Mouse (Mus musculus) forebrain, postnatal 0 days (tissue): Measurements from ENCODE around the gene 1700020D05Rik. TPM values are rescaled to one million over a fixed set of nuclear protein-coding genes. Genes with fewer than 3 reads are reported as not detected.
"Not testable (repeated sequence)": the region's sequence is repeated elsewhere in the genome, so short reads cannot be mapped to it uniquely, and the experiment has no call there.

Experiments used
- ATAC-seq: fragments of 200-750 bp; cut with Nextera tagmentation; 2 replicates; pipeline ENCODE4 v1.8.0; 2017; ENCODE audit warnings: mild to moderate bottlenecking, moderate library complexity
- DNase-seq: peaks from one replicate; pipeline ENCODE4 v3.0.0-alpha.2; 2015
- H3K27ac ChIP-seq: fragments of 300-500 bp; sonication (generic); 2 replicates; pipeline ENCODE4 v1.5.1; 2014; ENCODE audit warnings: low read depth, mild to moderate bottlenecking, antibody characterized with exemption, low read length, moderate library complexity, mixed read lengths
- H3K27me3 ChIP-seq: fragments of 300-500 bp; sonication (generic); 2 replicates; pipeline ENCODE4 v1.6.1; 2014; ENCODE audit warnings: mild to moderate bottlenecking, low read length, mixed read lengths; ENCODE audit not compliant: insufficient read depth
- H3K36me3 ChIP-seq: fragments of 300-500 bp; sonication (generic); 2 replicates; pipeline ENCODE4 v1.6.1; 2014; ENCODE audit warnings: mild to moderate bottlenecking, moderate library complexity; ENCODE audit not compliant: insufficient read depth
- H3K4me1 ChIP-seq: fragments of 300-500 bp; sonication (generic); 2 replicates; pipeline ENCODE4 v1.6.1; 2014; ENCODE audit warnings: antibody characterized with exemption; ENCODE audit not compliant: insufficient read depth
- H3K4me2 ChIP-seq: fragments of 300-500 bp; sonication (generic); 2 replicates; pipeline ENCODE4 v1.6.1; 2014; ENCODE audit warnings: low read depth, mild to moderate bottlenecking, moderate library complexity
- H3K4me3 ChIP-seq: fragments of 300-500 bp; sonication (generic); 2 replicates; pipeline ENCODE4 v1.5.1; 2014; ENCODE audit warnings: low read depth, low read length, mixed read lengths
- H3K9ac ChIP-seq: fragments of 300-500 bp; sonication (generic); 2 replicates; pipeline ENCODE4 v1.6.1; 2014; ENCODE audit warnings: mild to moderate bottlenecking
- H3K9me3 ChIP-seq: fragments of 300-500 bp; sonication (generic); 2 replicates; pipeline ENCODE4 v1.6.1; 2016; ENCODE audit warnings: low read length
- CTCF ChIP-seq: sonication (generic); IDR thresholded peaks from 2 replicates; pipeline ENCODE4 v1.5.1; 2016; ENCODE audit warnings: antibody characterized with exemption, control low read depth, low read depth
- WGBS: fragments of 180-500 bp; shearing (Covaris S2); extraction: QIAGEN DNeasy Blood & Tissue Kit; methylation state at CpG from one replicate; pipeline ENCODE4 v1.1.7; 2014; 5-methylcytosine and 5-hydroxymethylcytosine counted together
- polyA plus RNA-seq: library from polyadenylated mRNA; unstranded; fragments of >200 nt; fragmentation: Nextera tagmentation; extraction: Ambion mirVana; gene quantifications from 2 replicates; pipeline ENCODE4 v1.2.1, GENCODE M21; 2015
- total RNA-seq: library from RNA; depleted of rRNA; stranded (reverse); fragments of >200 nt; gene quantifications from 2 replicates; pipeline ENCODE4 v1.2.3, GENCODE M21; 2014

Gene 1700020D05Rik
- total and polyA plus RNA-seq, 2 experiments from 2014 or later, result 5.0 TPM; not detected in 1

DNA sequence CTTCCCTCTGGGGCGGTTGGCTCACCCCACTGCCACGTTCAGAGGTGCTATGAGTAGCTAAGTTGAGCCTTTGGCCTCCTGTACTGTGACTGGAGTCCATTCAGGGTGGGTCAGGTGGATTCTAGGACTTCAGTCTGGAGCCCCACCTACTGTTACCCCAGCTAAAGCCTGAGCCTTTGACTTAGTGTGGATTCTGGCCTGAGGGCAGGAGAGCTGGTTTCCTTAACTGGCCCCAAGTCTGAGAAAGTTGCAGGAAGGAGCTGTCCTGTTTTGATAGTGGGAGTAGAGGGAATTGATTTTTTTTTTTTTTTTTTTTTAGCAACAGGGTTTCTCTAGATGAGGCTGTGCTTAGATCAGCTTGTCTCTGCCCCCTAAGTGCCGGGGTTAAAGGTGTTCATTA lies 9.3 kb downstream of the 1700020D05Rik start:
- H3K4me1 ChIP-seq, result 0 out of 2 replicates have a peak, but pooled peaks cover 5% of the 10 kb centered on the region
- no peak overlapping the region for H3K27ac ChIP-seq
- peaks cover 63% of the 10 kb centered on the region for H3K36me3 ChIP-seq
- no peak overlapping the region for H3K4me2 ChIP-seq
- no peak for TF ChIP-seq CTCF
- 85% methylated on average over 3 of the region's 3 CpGs for WGBS
- DNase-seq, result no peak
- no peaks in the 10 kb centered on the region for H3K9me3 ChIP-seq
- no peak overlapping the region for H3K4me3 ChIP-seq
- no peaks in the 10 kb centered on the region for H3K27me3 ChIP-seq
- no peak for ATAC-seq
- H3K9ac ChIP-seq, result no peak overlapping the region

DNA sequence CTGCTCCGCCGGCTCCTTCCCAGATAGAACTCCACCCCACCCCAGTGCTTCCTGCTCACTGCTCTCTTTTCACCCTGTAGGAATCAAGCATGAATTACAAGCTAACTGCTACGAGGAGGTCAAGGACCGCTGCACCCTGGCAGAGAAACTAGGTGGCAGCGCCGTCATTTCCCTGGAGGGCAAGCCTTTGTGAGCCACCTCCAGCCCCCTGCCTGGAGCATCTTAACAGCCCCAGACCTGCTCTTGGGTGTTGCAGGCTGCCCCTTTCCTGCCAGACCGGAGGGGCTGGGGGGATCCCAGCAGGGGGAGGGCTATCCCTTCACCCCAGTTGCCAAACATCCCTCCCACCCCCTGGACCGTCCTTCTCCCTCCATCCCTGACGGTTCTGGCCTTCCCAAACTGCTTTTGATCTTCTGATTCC lies 10.3 kb downstream of the 1700020D05Rik start:
- not testable (repeated sequence) for ATAC-seq, H3K27me3 ChIP-seq, H3K27ac ChIP-seq, H3K4me1 ChIP-seq, DNase-seq, H3K9me3 ChIP-seq, H3K9ac ChIP-seq, H3K4me2 ChIP-seq, H3K4me3 ChIP-seq
- WGBS, result 64% methylated on average over 9 of the region's 9 CpGs
- peaks cover 57% of the 10 kb centered on the region for H3K36me3 ChIP-seq
- TF ChIP-seq CTCF, result peak; percentile 19

DNA sequence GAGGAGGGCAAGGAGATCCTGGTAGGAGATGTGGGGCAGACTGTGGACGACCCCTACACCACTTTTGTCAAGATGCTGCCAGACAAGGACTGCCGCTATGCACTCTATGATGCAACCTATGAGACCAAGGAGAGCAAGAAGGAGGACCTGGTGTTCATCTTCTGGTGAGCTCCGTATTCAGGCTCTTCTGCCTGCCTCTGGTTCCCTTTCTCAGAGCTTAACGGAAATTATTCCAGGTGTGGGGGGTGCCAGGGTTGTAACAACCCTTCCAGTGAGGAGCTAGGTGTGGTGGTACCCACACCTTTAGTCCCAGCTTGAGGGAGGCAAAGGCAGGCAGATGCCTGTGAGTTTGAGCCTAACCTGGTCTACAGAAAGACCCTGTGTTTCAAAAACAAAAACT lies 10.9 kb downstream of the 1700020D05Rik start:
- no peak overlapping the region for H3K27ac ChIP-seq
- DNase-seq (no peak), ATAC-seq (no peak)
- no peak overlapping the region for H3K4me3 ChIP-seq
- H3K4me1 ChIP-seq, result 0 out of 2 replicates have a peak, but pooled peaks cover 6% of the 10 kb centered on the region
- H3K36me3 ChIP-seq, result peaks cover 50% of the 10 kb centered on the region
- H3K27me3 ChIP-seq, result no peaks in the 10 kb centered on the region
- no peaks in the 10 kb centered on the region for H3K9me3 ChIP-seq
- H3K4me2 ChIP-seq, result no peak overlapping the region; the same call in 1 of the 2 replicates
- no peak for TF ChIP-seq CTCF
- WGBS, result 84% methylated on average over 4 of the region's 4 CpGs
- no peak overlapping the region for H3K9ac ChIP-seq

DNA sequence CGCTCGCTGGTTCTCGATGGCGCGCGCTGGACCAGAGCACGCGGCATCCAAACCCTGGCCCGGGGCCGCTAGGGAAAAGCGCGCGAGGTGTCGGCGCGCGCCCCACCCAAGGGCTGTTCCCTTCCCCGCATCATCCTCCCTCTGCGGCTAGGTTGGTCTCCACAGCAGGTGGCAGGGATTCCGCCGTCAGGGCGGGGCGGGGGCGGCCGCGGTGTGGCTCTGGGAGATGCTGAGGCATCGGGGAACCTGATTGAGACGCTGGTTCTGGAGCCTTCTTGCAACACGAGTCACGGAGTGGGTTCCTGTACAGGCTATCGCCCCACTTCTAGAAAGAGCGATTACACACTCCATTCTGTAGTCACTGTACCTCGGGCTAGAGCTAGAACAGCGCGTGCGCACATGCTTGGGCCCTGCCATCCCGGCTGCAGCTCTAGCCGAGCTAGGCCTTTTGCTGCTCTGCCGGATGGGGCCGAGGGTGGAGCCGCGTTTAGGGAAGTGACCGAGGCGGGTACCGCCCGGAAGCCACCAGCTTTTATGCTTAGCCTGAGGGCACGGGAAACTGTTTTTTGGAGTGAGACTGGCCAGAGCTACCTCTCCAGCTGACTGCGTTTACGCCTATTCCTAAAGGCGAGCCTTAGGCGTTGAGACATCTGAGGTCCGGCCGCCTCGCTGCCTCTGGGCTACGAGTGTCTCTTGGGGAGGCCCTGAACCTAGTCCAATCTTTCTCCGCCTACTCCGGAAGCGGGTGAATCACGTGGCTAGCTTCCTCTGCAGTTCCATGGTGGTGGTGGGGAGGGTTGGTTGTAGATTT lies 12.5 kb downstream of the 1700020D05Rik start:
- H3K4me2 ChIP-seq, result peak overlapping the region; percentile 60
- no peaks in the 10 kb centered on the region for H3K27me3 ChIP-seq
- ATAC-seq (peak; percentile 21), DNase-seq (peak; percentile 80)
- H3K27ac ChIP-seq, result peak overlapping the region; percentile 99
- peak overlapping the region; percentile 56 for H3K4me3 ChIP-seq
- TF ChIP-seq CTCF, result no peak
- WGBS, result 1% methylated on average over 59 of the region's 59 CpGs
- 0 out of 2 replicates have a peak, but pooled peaks cover 6% of the 10 kb centered on the region for H3K4me1 ChIP-seq
- peaks cover 38% of the 10 kb centered on the region for H3K36me3 ChIP-seq
- no peaks in the 10 kb centered on the region for H3K9me3 ChIP-seq
- peak overlapping the region; percentile 95 for H3K9ac ChIP-seq

DNA sequence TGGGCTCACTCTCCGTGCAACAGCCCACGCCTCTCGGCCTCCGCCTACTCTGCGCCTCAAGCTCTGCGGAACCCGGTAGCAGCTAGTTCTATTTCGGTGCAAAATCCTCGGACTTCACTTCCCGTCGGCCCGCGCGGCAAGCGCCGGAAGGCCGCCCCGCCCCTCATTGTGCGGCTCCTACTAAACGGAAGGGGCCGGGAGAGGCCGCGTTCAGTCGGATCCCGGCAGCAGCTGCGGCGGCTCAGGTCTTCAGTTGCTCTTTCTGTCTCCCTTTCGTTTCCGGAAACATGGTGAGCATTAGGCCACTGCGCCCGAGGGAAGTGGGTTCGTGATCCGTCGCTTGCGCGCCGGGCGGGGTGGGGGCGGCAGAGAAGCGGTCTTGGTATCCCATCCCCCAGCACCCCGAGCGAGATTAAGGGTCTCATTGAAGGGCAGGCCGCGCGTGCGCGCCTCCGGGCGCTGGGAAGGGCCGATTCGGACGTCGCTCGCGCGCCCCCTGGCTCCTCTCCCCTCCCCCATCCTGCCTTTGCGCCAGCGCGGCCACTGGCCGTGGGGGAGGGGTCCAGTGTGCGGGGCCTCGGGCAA lies 13.2 kb downstream of the 1700020D05Rik start, which contains the start of gene Cfl1:
Gene Cfl1, plus strand, starts transcription at position 143 of the 585 bp plus-strand sequence.
- H3K9me3 ChIP-seq, result no peaks in the 10 kb centered on the region
- H3K27me3 ChIP-seq, result no peaks in the 10 kb centered on the region
- H3K36me3 ChIP-seq, result peaks cover 38% of the 10 kb centered on the region
- peak; percentile 75 for ATAC-seq
- no peak; the same call in 1 of the 2 replicates for TF ChIP-seq CTCF
- H3K9ac ChIP-seq, result peak within 1 kb of the TSS; percentile 95
- peak within 1 kb of the TSS; percentile 56 for H3K4me3 ChIP-seq
- peak within 1 kb of the TSS; percentile 76 for H3K4me2 ChIP-seq
- DNase-seq, result peak; percentile 96
- H3K4me1 ChIP-seq, result 0 out of 2 replicates have a peak, but pooled peaks cover 6% of the 10 kb centered on the region
- H3K27ac ChIP-seq, result peak within 1 kb of the TSS; percentile 99
- 1% methylated on average over 62 of the region's 62 CpGs for WGBS

DNA sequence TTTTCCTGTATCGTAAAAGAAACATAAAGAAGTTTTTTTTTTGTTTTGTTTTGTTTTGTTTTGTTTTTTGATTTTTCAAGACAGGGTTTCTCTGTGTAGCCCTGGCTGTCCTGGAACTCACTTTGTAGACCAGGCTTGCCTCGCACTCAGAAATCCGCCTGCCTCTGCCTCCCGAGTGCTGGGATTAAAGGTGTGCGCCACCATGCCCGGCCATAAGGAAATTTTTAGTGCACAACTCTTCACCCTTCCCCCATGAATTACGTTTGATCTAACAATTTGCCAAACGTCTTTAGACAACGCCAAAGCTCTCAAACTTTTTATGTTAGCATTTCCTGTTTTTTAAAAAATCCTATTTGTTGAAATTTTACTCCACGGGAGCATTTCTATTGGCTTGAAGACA lies 13.9 kb downstream of the 1700020D05Rik start:
- not testable (repeated sequence) for DNase-seq, H3K9me3 ChIP-seq, H3K27me3 ChIP-seq, H3K4me1 ChIP-seq, ATAC-seq, H3K9ac ChIP-seq
- peak overlapping the region; percentile 56 for H3K4me3 ChIP-seq
- H3K4me2 ChIP-seq, result peak overlapping the region; percentile 60; the same call in 1 of the 2 replicates
- H3K36me3 ChIP-seq, result peaks cover 40% of the 10 kb centered on the region
- 43% methylated on average over 10 of the region's 10 CpGs for WGBS
- H3K27ac ChIP-seq, result peak overlapping the region; percentile 99
